Mouse (Mus musculus): ENCODE measurements around the gene Sstr3. TPM values are rescaled to one million over a fixed set of nuclear protein-coding genes. Genes with fewer than 3 reads are reported as not detected.
A peak's percentile ranks its signal among the peaks of the same experiment; 100 is the strongest.

The Sstr3 gene
- polyA plus RNA-seq, 1 experiment = 6.0 TPM

- Histone ChIP-seq H3K4me1 (ENCODE audit: control insufficient read depth, insufficient read depth, low read length) (no peaks in the 10 kb centered on the region), H3K27ac (ENCODE audit: control insufficient read depth, insufficient read depth, low read depth, low read length) (no peak overlapping the region), H3K36me3 (ENCODE audit: control insufficient read depth, insufficient read depth, low read length) (no peaks in the 10 kb centered on the region), H3K4me3 (ENCODE audit: control insufficient read depth, low read depth, low read length) (no peak overlapping the region), H3K27me3 (ENCODE audit: control insufficient read depth, insufficient read depth, low read length) (no peaks in the 10 kb centered on the region)
- TF ChIP-seq CTCF (IDR thresholded peaks at IDR 0.05; ENCODE audit: control insufficient read depth, insufficient read depth, insufficient replicate concordance, low read depth, low read length) (no peak), POLR2A (IDR thresholded peaks at IDR 0.05; ENCODE audit: control insufficient read depth, low read depth, low read length) (no peak)
These were observed 24.3 kb downstream of the Sstr3 start for GRCm38 (mm10) chr15:78520112-78520715.

DNA sequence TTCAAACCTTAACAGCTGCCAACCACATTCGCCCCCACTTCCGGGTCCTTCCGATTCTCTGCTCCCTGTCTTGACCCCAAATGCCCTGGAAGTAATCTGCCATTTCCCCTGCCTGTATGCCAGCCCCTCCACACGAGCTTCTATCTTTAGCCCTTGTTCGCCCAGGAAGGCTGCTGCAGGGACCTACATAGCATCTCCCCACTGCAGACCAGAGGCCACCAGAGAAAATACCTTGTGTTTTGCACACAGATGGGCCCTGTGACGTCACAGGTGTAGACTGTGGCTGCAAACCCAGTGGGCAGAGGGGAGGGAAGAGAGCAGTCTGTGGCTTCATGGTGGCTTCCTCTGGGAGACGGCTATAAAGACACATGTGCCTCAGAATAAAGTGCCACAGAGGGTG is 26.3 kb downstream of the Sstr3 start:
- Histone ChIP-seq H3K27ac (ENCODE audit: control insufficient read depth, insufficient read depth, low read depth, low read length) (no peak overlapping the region), H3K36me3 (ENCODE audit: control insufficient read depth, insufficient read depth, low read length) (no peaks in the 10 kb centered on the region), H3K4me1 (ENCODE audit: control insufficient read depth, insufficient read depth, low read length) (no peaks in the 10 kb centered on the region), H3K4me3 (ENCODE audit: control insufficient read depth, low read depth, low read length) (peak overlapping the region; percentile 30), H3K27me3 (ENCODE audit: control insufficient read depth, insufficient read depth, low read length) (no peaks in the 10 kb centered on the region)
- TF ChIP-seq POLR2A (IDR thresholded peaks at IDR 0.05; ENCODE audit: control insufficient read depth, low read depth, low read length) (no peak), CTCF (IDR thresholded peaks at IDR 0.05; ENCODE audit: control insufficient read depth, insufficient read depth, insufficient replicate concordance, low read depth, low read length) (no peak)

DNA sequence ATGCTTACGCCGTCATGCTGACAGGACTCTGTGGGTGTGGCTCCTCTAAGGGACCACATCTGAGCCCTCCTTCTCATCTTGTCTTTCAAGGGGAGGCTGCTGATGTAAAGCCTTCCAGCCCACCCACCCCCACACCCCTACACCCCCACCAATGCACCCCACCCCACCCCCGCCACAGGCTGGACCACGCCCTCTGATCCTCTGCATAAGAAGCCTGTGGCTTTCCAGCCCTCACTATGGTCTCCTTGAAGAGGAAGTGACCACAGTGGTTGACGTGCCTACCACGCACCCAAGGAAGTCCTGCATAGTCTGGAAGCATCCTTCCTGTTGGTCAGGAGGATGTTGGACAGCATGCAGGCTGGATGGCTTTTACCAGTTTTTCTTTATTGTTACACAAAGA is 28.7 kb downstream of the Sstr3 start:
- TF ChIP-seq POLR2A (IDR thresholded peaks at IDR 0.05; ENCODE audit: control insufficient read depth, low read depth, low read length) (no peak), CTCF (IDR thresholded peaks at IDR 0.05; ENCODE audit: control insufficient read depth, insufficient read depth, insufficient replicate concordance, low read depth, low read length) (no peak)
- Histone ChIP-seq H3K27me3 (ENCODE audit: control insufficient read depth, insufficient read depth, low read length) (no peaks in the 10 kb centered on the region), H3K4me1 (ENCODE audit: control insufficient read depth, insufficient read depth, low read length) (peaks cover 3% of the 10 kb centered on the region), H3K4me3 (ENCODE audit: control insufficient read depth, low read depth, low read length) (no peak overlapping the region), H3K27ac (ENCODE audit: control insufficient read depth, insufficient read depth, low read depth, low read length) (no peak overlapping the region), H3K36me3 (ENCODE audit: control insufficient read depth, insufficient read depth, low read length) (no peaks in the 10 kb centered on the region)

DNA sequence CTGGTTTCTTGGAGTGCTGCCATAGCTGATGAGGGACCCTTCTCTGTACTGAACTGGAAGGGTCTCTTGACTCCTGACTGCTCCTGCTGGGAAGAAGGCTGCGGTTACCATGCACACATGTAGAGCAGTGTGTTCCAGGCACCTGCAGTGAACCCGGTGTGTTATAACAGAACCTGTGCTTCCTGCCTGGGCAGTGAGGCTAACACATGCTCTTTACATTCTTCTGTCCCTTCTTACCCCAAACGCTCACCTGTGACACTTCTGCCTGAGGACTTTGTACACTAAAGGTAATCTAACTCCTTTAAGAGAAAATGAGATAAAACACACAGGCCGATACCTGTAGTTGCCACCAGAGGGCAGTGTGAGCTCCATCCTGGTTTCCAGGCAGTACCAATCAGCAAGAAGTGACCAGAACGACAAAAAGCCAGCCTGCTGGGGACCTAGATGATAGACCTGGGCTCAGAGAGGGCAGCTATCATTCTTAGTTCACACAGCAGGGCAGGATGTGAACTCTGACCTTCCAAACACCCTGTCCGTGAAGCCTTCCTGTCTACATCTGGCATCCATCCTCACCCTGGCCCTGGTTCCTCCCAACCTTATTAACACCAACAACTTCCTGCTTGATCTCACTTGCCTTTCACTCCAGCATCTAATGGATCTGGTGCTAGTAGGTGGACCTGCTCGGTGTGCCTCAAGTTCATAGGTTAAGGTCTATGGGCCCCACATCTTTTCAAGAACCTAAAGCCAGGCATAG is 29.9 kb downstream of the Sstr3 start:
- Histone ChIP-seq H3K36me3 (ENCODE audit: control insufficient read depth, insufficient read depth, low read length) (no peaks in the 10 kb centered on the region), H3K4me1 (ENCODE audit: control insufficient read depth, insufficient read depth, low read length) (peaks cover 10% of the 10 kb centered on the region), H3K27me3 (ENCODE audit: control insufficient read depth, insufficient read depth, low read length) (no peaks in the 10 kb centered on the region), H3K27ac (ENCODE audit: control insufficient read depth, insufficient read depth, low read depth, low read length) (no peak overlapping the region), H3K4me3 (ENCODE audit: control insufficient read depth, low read depth, low read length) (no peak overlapping the region)
- peak; percentile 78; the same call in 1 of the 2 replicates for TF ChIP-seq CTCF (IDR thresholded peaks at IDR 0.05; ENCODE audit: control insufficient read depth, insufficient read depth, insufficient replicate concordance, low read depth, low read length)
- TF ChIP-seq POLR2A (IDR thresholded peaks at IDR 0.05; ENCODE audit: control insufficient read depth, low read depth, low read length) = no peak

- TF ChIP-seq CTCF (IDR thresholded peaks at IDR 0.05; ENCODE audit: control insufficient read depth, insufficient read depth, insufficient replicate concordance, low read depth, low read length) (no peak), POLR2A (IDR thresholded peaks at IDR 0.05; ENCODE audit: control insufficient read depth, low read depth, low read length) (no peak)
- no peak overlapping the region for H3K27ac ChIP-seq (ENCODE audit: control insufficient read depth, insufficient read depth, low read depth, low read length)
- no peaks in the 10 kb centered on the region for H3K36me3 ChIP-seq (ENCODE audit: control insufficient read depth, insufficient read depth, low read length)
- H3K4me1 ChIP-seq (ENCODE audit: control insufficient read depth, insufficient read depth, low read length) = peaks cover 12% of the 10 kb centered on the region
- no peaks in the 10 kb centered on the region for H3K27me3 ChIP-seq (ENCODE audit: control insufficient read depth, insufficient read depth, low read length)
- no peak overlapping the region for H3K4me3 ChIP-seq (ENCODE audit: control insufficient read depth, low read depth, low read length)
These were observed 31.5 kb downstream of the Sstr3 start for GRCm38 (mm10) chr15:78513019-78513418.

GRCm38 (mm10) chr15:78511951-78512350 is 32.5 kb downstream of the Sstr3 start:
- Histone ChIP-seq H3K4me3 (ENCODE audit: control insufficient read depth, low read depth, low read length) (no peak overlapping the region), H3K4me1 (ENCODE audit: control insufficient read depth, insufficient read depth, low read length) (peaks cover 12% of the 10 kb centered on the region), H3K36me3 (ENCODE audit: control insufficient read depth, insufficient read depth, low read length) (no peaks in the 10 kb centered on the region), H3K27ac (ENCODE audit: control insufficient read depth, insufficient read depth, low read depth, low read length) (no peak overlapping the region), H3K27me3 (ENCODE audit: control insufficient read depth, insufficient read depth, low read length) (no peaks in the 10 kb centered on the region)
- no peak for TF ChIP-seq POLR2A (IDR thresholded peaks at IDR 0.05; ENCODE audit: control insufficient read depth, low read depth, low read length)
- TF ChIP-seq CTCF (IDR thresholded peaks at IDR 0.05; ENCODE audit: control insufficient read depth, insufficient read depth, insufficient replicate concordance, low read depth, low read length) = no peak

DNA sequence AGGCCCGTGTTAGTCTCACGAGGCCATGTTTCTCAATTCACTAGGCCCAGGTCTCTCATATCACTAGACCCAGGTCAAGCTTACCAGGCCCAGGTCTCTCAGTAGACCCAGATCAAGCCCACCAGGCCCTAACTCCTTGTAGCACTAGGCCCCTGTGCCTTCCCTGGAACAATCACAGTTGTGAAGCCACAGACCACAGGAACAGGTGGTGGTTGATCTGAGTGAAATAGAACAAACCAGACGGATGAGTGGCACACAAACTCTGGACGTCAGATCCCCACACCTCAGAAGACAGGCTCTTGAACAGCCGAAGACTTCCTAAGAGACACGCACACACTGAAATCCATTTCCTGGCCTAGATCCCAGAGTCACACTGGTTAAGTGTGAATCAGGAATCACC is 33.7 kb downstream of the Sstr3 start:
- H3K27me3 ChIP-seq (ENCODE audit: control insufficient read depth, insufficient read depth, low read length) = no peaks in the 10 kb centered on the region
- peaks cover 12% of the 10 kb centered on the region for H3K4me1 ChIP-seq (ENCODE audit: control insufficient read depth, insufficient read depth, low read length)
- H3K36me3 ChIP-seq (ENCODE audit: control insufficient read depth, insufficient read depth, low read length) = no peaks in the 10 kb centered on the region
- H3K27ac ChIP-seq (ENCODE audit: control insufficient read depth, insufficient read depth, low read depth, low read length) = no peak overlapping the region
- no peak overlapping the region for H3K4me3 ChIP-seq (ENCODE audit: control insufficient read depth, low read depth, low read length)
- TF ChIP-seq CTCF (IDR thresholded peaks at IDR 0.05; ENCODE audit: control insufficient read depth, insufficient read depth, insufficient replicate concordance, low read depth, low read length) (no peak), POLR2A (IDR thresholded peaks at IDR 0.05; ENCODE audit: control insufficient read depth, low read depth, low read length) (no peak)
